Mouse (Mus musculus) erythroid progenitor cell, adult 5-6 weeks (primary cell): ENCODE measurements around the gene Gpx5. TPM values are rescaled to one million over a fixed set of nuclear protein-coding genes. Genes with fewer than 3 reads are reported as not detected.

ENCODE experiments used
- ATAC-seq: replicated peaks from 2 replicates; pipeline ENCODE4 v1.8.0; 2016; ENCODE audit warnings: moderate number of reproducible peaks, mild to moderate bottlenecking, moderate TSS enrichment, inconsistent platforms; ENCODE audit not compliant: poor library complexity, low FRiP score, severe bottlenecking
- total RNA-seq, 2 experiments: library from RNA; stranded (forward) in 1 of 2; stranded (reverse) in 1 of 2; fragments of 150-400 nt in 1 of 2; fragments of 186-747, 209-891 nt in 1 of 2; gene quantifications; 2 replicates each; pipeline versions ENCODE4 v1.2.3 to v1.2.4; 2015 to 2017; ENCODE audit warnings: low replicate concordance in 2 of 2

Gpx5 gene
- total RNA-seq (2015; ENCODE audit: low replicate concordance) (not detected in 2 replicates), total RNA-seq (2017; ENCODE audit: low replicate concordance) (not detected in 2 replicates)

- no peak for ATAC-seq
Measured at GRCm38 (mm10) chr13:21292631-21293030, at the start of gene Gpx5. TSS of gene Gpx5 (minus strand) at chr13:21292731.

GRCm38 (mm10) chr13:21327424-21327823 lies 34.9 kb upstream of the Gpx5 start:
- no peak for ATAC-seq

GRCm38 (mm10) chr13:21326657-21327211 lies 34.2 kb upstream of the Gpx5 start:
- ATAC-seq: no peak

- no peak for ATAC-seq
Measured at GRCm38 (mm10) chr13:21326191-21326590, 33.7 kb upstream of the Gpx5 start.

- ATAC-seq: no peak
Measured at GRCm38 (mm10) chr13:21323405-21323804, 30.9 kb upstream of the Gpx5 start.

- ATAC-seq: no peak
Measured at GRCm38 (mm10) chr13:21322509-21323375, 30.2 kb upstream of the Gpx5 start.

- no peak for ATAC-seq
Measured at GRCm38 (mm10) chr13:21321890-21322494, 29.5 kb upstream of the Gpx5 start.

- ATAC-seq: no peak
Measured at GRCm38 (mm10) chr13:21320262-21320661, 27.7 kb upstream of the Gpx5 start.

GRCm38 (mm10) chr13:21313903-21314302 lies 21.4 kb upstream of the Gpx5 start:
- no peak for ATAC-seq

- no peak for ATAC-seq
Measured at GRCm38 (mm10) chr13:21312854-21313253, 20.3 kb upstream of the Gpx5 start.

GRCm38 (mm10) chr13:21311926-21312325 lies 19.4 kb upstream of the Gpx5 start, which contains the start of gene Gpx6:
TSS of gene Gpx6 (plus strand) at chr13:21312125.
- no peak for ATAC-seq

GRCm38 (mm10) chr13:21309788-21310187 lies 17.3 kb upstream of the Gpx5 start:
- ATAC-seq: no peak

GRCm38 (mm10) chr13:21304483-21305066 lies 12.0 kb upstream of the Gpx5 start:
- no peak for ATAC-seq

- ATAC-seq: no peak
Measured at GRCm38 (mm10) chr13:21298557-21298956, 6.0 kb upstream of the Gpx5 start.

- no peak for ATAC-seq
Measured at GRCm38 (mm10) chr13:21279559-21279958, 13.0 kb downstream of the Gpx5 start.

- ATAC-seq: no peak
Measured at GRCm38 (mm10) chr13:21279076-21279475, 13.5 kb downstream of the Gpx5 start.

GRCm38 (mm10) chr13:21276551-21276950 lies 16.0 kb downstream of the Gpx5 start:
- no peak for ATAC-seq

- ATAC-seq: no peak
Measured at GRCm38 (mm10) chr13:21275815-21276550, 16.5 kb downstream of the Gpx5 start.

- ATAC-seq: no peak
Measured at GRCm38 (mm10) chr13:21275021-21275814, 17.3 kb downstream of the Gpx5 start.
